Mouse (Mus musculus) testis, adult 2 months (tissue): Measurements from ENCODE around the gene Hist1h4a.

Source experiments
- CTCF ChIP-seq: fragments of 200-500 bp; IDR thresholded peaks from 2 replicates; pipeline ENCODE4 v1.5.1; 2012; ENCODE audit warnings: low read depth, mild to moderate bottlenecking, inconsistent platforms, low read length, moderate library complexity; ENCODE audit not compliant: control insufficient read depth, insufficient read depth, insufficient replicate concordance
- POLR2A ChIP-seq: fragments of 200-500 bp; IDR thresholded peaks from 2 replicates; pipeline ENCODE4 v1.6.1; 2012; ENCODE audit warnings: low read depth, mild to moderate bottlenecking, inconsistent platforms, low read length, moderate library complexity; ENCODE audit not compliant: control insufficient read depth

GRCm38 (mm10) chr13:23743963-23744362 is 17.1 kb downstream of the Hist1h4a start:
- TF ChIP-seq CTCF (no peak), POLR2A (no peak)
